Mouse (Mus musculus): ENCODE measurements at regions not wholly inside any gene's neighbourhood (a gene's known extent, or its start where the extent isn't known, plus 50 kb on each side); places are given as distances from the start of the nearest gene placed in this dataset.
"Not testable (repeated sequence)": the region's sequence is repeated elsewhere in the genome, so short reads cannot be mapped to it uniquely, and the experiment has no call there.

- no peak for DNase-seq (ENCODE audit: low spot score in 2 of 2)
These were observed 972.4 kb downstream of the Defb40 start for GRCm38 (mm10) chr8:18005660-18006059.

- no peak for DNase-seq (ENCODE audit: low spot score in 2 of 2)
These were observed 977.3 kb downstream of the Defb40 start for GRCm38 (mm10) chr8:18000750-18001149.

GRCm38 (mm10) chr8:17984779-17985178 is 993.3 kb downstream of the Defb40 start:
- no peak for DNase-seq (ENCODE audit: low spot score in 2 of 2)

- DNase-seq (ENCODE audit: low spot score in 2 of 2): no peak
These were observed 1029.2 kb downstream of the Defb40 start for GRCm38 (mm10) chr8:17948848-17949247.

- DNase-seq (ENCODE audit: low spot score in 2 of 2): no peak
These were observed 1029.8 kb downstream of the Defb40 start for GRCm38 (mm10) chr8:17948053-17948834.

- DNase-seq (ENCODE audit: low spot score in 2 of 2): no peak
These were observed 1043.4 kb downstream of the Defb40 start for GRCm38 (mm10) chr8:17934696-17935095.

GRCm38 (mm10) chr8:17909316-17909715 is 1068.7 kb downstream of the Defb40 start:
- no peak for DNase-seq (ENCODE audit: low spot score in 2 of 2)

- not testable (repeated sequence) for DNase-seq (ENCODE audit: low spot score in 2 of 2)
These were observed 1089.5 kb downstream of the Defb40 start for GRCm38 (mm10) chr8:17888598-17888997.

GRCm38 (mm10) chr8:17863388-17863787 is 1114.7 kb downstream of the Defb40 start:
- no peak for DNase-seq (ENCODE audit: low spot score in 2 of 2)

Measured in frontal cortex, postnatal 36 days (tissue).